Mouse (Mus musculus) MEL (cell line): ENCODE measurements around the gene C1qtnf1. TPM values are rescaled to one million over a fixed set of nuclear protein-coding genes. Genes with fewer than 3 reads are reported as not detected.

ENCODE experiments used
- DNase-seq: peaks from one replicate; pipeline ENCODE4 v3.0.0; 2011; ENCODE audit warnings: low read depth, low spot score
- H3K27ac ChIP-seq: 2 replicates; pipeline ENCODE4 v1.5.1; 2012; ENCODE audit warnings: low read depth, mild to moderate bottlenecking, control low read depth, low read length, moderate library complexity; ENCODE audit not compliant: control insufficient read depth
- H3K27me3 ChIP-seq, 2 experiments: fragments of 150-350 bp in 1 of 2; sonication (generic) in 1 of 2; 2 replicates each; pipeline ENCODE4 v1.6.1; 2012; ENCODE audit warnings: low read length in 2 of 2, mild to moderate bottlenecking in 2 of 2, improper control_type of control experiment in 1 of 2, moderate library complexity in 1 of 2; ENCODE audit not compliant: insufficient read depth in 2 of 2, control insufficient read depth in 1 of 2
- H3K36me3 ChIP-seq, 2 experiments: 2 replicates each; pipeline ENCODE4 v1.6.1; 2012 to 2014; ENCODE audit warnings: low read length in 2 of 2, improper control_type of control experiment in 1 of 2, inconsistent platforms in 1 of 2, mild to moderate bottlenecking in 1 of 2; ENCODE audit not compliant: insufficient read depth in 2 of 2, control insufficient read depth in 1 of 2
- H3K4me1 ChIP-seq, 2 experiments: fragments of 150-350 bp in 1 of 2; sonication (generic) in 1 of 2; 2 replicates each; pipeline ENCODE4 v1.6.1; 2012; ENCODE audit warnings: low read length in 2 of 2, improper control_type of control experiment in 1 of 2, mild to moderate bottlenecking in 1 of 2; ENCODE audit not compliant: insufficient read depth in 2 of 2, control insufficient read depth in 1 of 2
- H3K4me3 ChIP-seq, 2 experiments: fragments of 150-350 bp in 1 of 2; sonication (generic) in 1 of 2; 2 replicates each; pipeline ENCODE4 v1.5.1; 2012; ENCODE audit warnings: low read depth in 2 of 2, low read length in 2 of 2, mild to moderate bottlenecking in 2 of 2, moderate library complexity in 2 of 2, control low read depth in 1 of 2, improper control_type of control experiment in 1 of 2; ENCODE audit not compliant: control insufficient read depth in 1 of 2, insufficient read depth in 1 of 2
- H3K79me2 ChIP-seq: 2 replicates; pipeline ENCODE4 v1.6.1; 2012; ENCODE audit warnings: mild to moderate bottlenecking, low read length, moderate library complexity; ENCODE audit not compliant: control insufficient read depth, poor library complexity, insufficient read depth
- H3K9ac ChIP-seq: 2 replicates; pipeline ENCODE4 v1.6.1; 2012; ENCODE audit warnings: low read depth, mild to moderate bottlenecking, control low read depth, low read length, moderate library complexity; ENCODE audit not compliant: control insufficient read depth, poor library complexity, severe bottlenecking
- H3K9me3 ChIP-seq: fragments of 150-350 bp; sonication (generic); replicated peaks from 2 replicates; pipeline ENCODE4 v1.6.1; 2012; ENCODE audit warnings: mild to moderate bottlenecking, low read length, improper control_type of control experiment, moderate library complexity; ENCODE audit not compliant: insufficient read depth
- BHLHE40 ChIP-seq: IDR thresholded peaks from 2 replicates; pipeline ENCODE4 v1.6.1; 2012; ENCODE audit warnings: low read depth, mild to moderate bottlenecking, inconsistent platforms, low read length, improper control_type of control experiment, borderline replicate concordance
- CHD1 ChIP-seq: IDR thresholded peaks from 2 replicates; pipeline ENCODE4 v1.6.1; 2012; ENCODE audit warnings: low read depth, mild to moderate bottlenecking, inconsistent platforms, low read length, improper control_type of control experiment
- CTCF ChIP-seq, 3 experiments: IDR thresholded peaks in 2 of 3; conservative IDR thresholded peaks in 1 of 3; 2 replicates each; pipeline ENCODE4 v1.5.1; 2011 to 2012; ENCODE audit warnings: low read length in 3 of 3, low read depth in 2 of 3, mild to moderate bottlenecking in 2 of 3, improper control_type of control experiment in 1 of 3, inconsistent platforms in 1 of 3, mixed read lengths in 1 of 3, moderate library complexity in 1 of 3; ENCODE audit not compliant: control insufficient read depth in 1 of 3, insufficient read depth in 1 of 3, poor library complexity in 1 of 3, severe bottlenecking in 1 of 3
- ELF1 ChIP-seq: IDR thresholded peaks from 2 replicates; pipeline ENCODE4 v1.6.1; 2014; ENCODE audit warnings: low read depth, mild to moderate bottlenecking, inconsistent platforms, low read length, improper control_type of control experiment, moderate library complexity
- ETS1 ChIP-seq: IDR thresholded peaks from 2 replicates; pipeline ENCODE4 v1.6.1; 2012; ENCODE audit warnings: low read depth, mild to moderate bottlenecking, inconsistent platforms, low read length, improper control_type of control experiment, moderate library complexity
- GABPA ChIP-seq: IDR thresholded peaks from 2 replicates; pipeline ENCODE4 v1.6.1; 2012; ENCODE audit warnings: low read depth, mild to moderate bottlenecking, inconsistent platforms, low read length, improper control_type of control experiment, moderate library complexity
- GATA1 ChIP-seq: IDR thresholded peaks from 2 replicates; pipeline ENCODE4 v1.6.1; 2011; ENCODE audit warnings: low read depth, low read length, improper control_type of control experiment
- HCFC1 ChIP-seq: IDR thresholded peaks from 2 replicates; pipeline ENCODE4 v1.6.1; 2012; ENCODE audit warnings: low read depth, mild to moderate bottlenecking, inconsistent platforms, low read length, improper control_type of control experiment, moderate library complexity
- JUND ChIP-seq: IDR thresholded peaks from 2 replicates; pipeline ENCODE4 v1.6.1; 2011; ENCODE audit warnings: low read depth, mild to moderate bottlenecking, improper control_type of control experiment, low read length
- MAFK ChIP-seq: IDR thresholded peaks from 2 replicates; pipeline ENCODE4 v1.6.1; 2011; ENCODE audit warnings: low read depth, mild to moderate bottlenecking, low read length, improper control_type of control experiment, borderline replicate concordance
- MAX ChIP-seq: IDR thresholded peaks from 2 replicates; pipeline ENCODE4 v1.6.1; 2011; ENCODE audit warnings: low read length, improper control_type of control experiment
- MEF2A ChIP-seq: IDR thresholded peaks from 2 replicates; pipeline ENCODE4 v1.6.1; 2014; ENCODE audit warnings: low read depth, mild to moderate bottlenecking, inconsistent platforms, low read length, improper control_type of control experiment; ENCODE audit not compliant: poor library complexity, insufficient replicate concordance, severe bottlenecking; ENCODE audit errors: extremely low read depth
- MXI1 ChIP-seq: IDR thresholded peaks from 2 replicates; pipeline ENCODE4 v1.6.1; 2011; ENCODE audit warnings: mild to moderate bottlenecking, low read depth, low read length, improper control_type of control experiment
- MYB ChIP-seq: IDR thresholded peaks from 2 replicates; pipeline ENCODE4 v1.6.1; 2011; ENCODE audit warnings: mild to moderate bottlenecking, low read depth, low read length, improper control_type of control experiment
- MYC ChIP-seq: IDR thresholded peaks from 2 replicates; pipeline ENCODE4 v1.6.1; 2011; ENCODE audit warnings: low read depth, mild to moderate bottlenecking, low read length, improper control_type of control experiment, moderate library complexity
- NRF1 ChIP-seq: IDR thresholded peaks from 2 replicates; pipeline ENCODE4 v1.6.1; 2014; ENCODE audit warnings: low read depth, mild to moderate bottlenecking, inconsistent platforms, low read length, improper control_type of control experiment, moderate library complexity; ENCODE audit not compliant: poor library complexity, insufficient read depth, severe bottlenecking
- POLR2A ChIP-seq, 2 experiments: IDR thresholded peaks; 2 replicates each; pipeline ENCODE4 v1.6.1; 2011 to 2012; ENCODE audit warnings: low read length in 2 of 2, mild to moderate bottlenecking in 2 of 2, control low read depth in 1 of 2, improper control_type of control experiment in 1 of 2, low read depth in 1 of 2, moderate library complexity in 1 of 2; ENCODE audit not compliant: control insufficient read depth in 1 of 2, insufficient read depth in 1 of 2, poor library complexity in 1 of 2
- POLR2AphosphoS2 ChIP-seq: IDR thresholded peaks from 2 replicates; pipeline ENCODE4 v1.6.1; 2011; ENCODE audit warnings: low read length, improper control_type of control experiment
- RCOR1 ChIP-seq: IDR thresholded peaks from 2 replicates; pipeline ENCODE4 v1.6.1; 2012; ENCODE audit warnings: low read depth, mild to moderate bottlenecking, inconsistent platforms, low read length, improper control_type of control experiment
- TBP ChIP-seq: IDR thresholded peaks from 2 replicates; pipeline ENCODE4 v1.8.0; 2011; ENCODE audit warnings: low read depth, low read length, improper control_type of control experiment
- USF2 ChIP-seq, 2 experiments: IDR thresholded peaks; 2 replicates each; pipeline ENCODE4 v1.6.1; 2011 to 2012; ENCODE audit warnings: improper control_type of control experiment in 2 of 2, low read length in 2 of 2, borderline replicate concordance in 1 of 2, inconsistent platforms in 1 of 2, low read depth in 1 of 2, mild to moderate bottlenecking in 1 of 2; ENCODE audit not compliant: insufficient read depth in 1 of 2
- ZC3H11A ChIP-seq: IDR thresholded peaks from 2 replicates; pipeline ENCODE4 v1.6.1; 2012; ENCODE audit warnings: low read depth, mild to moderate bottlenecking, inconsistent platforms, low read length, improper control_type of control experiment
- ZKSCAN1 ChIP-seq: IDR thresholded peaks from 2 replicates; pipeline ENCODE4 v1.6.1; 2012; ENCODE audit warnings: low read depth, mild to moderate bottlenecking, inconsistent platforms, low read length, improper control_type of control experiment, moderate library complexity
- ZMIZ1 ChIP-seq: IDR thresholded peaks from 2 replicates; pipeline ENCODE4 v1.6.1; 2012; ENCODE audit warnings: low read depth, mild to moderate bottlenecking, inconsistent platforms, low read length, improper control_type of control experiment, moderate library complexity
- ZNF384 ChIP-seq: IDR thresholded peaks from 2 replicates; pipeline ENCODE4 v1.6.1; 2012; ENCODE audit warnings: low read depth, mild to moderate bottlenecking, inconsistent platforms, low read length, improper control_type of control experiment
- polyA plus RNA-seq, 2 experiments: library from polyadenylated mRNA; stranded (reverse) in 1 of 2; unstranded in 1 of 2; fragments of >175 nt in 1 of 2; fragments of >200 nt in 1 of 2; gene quantifications; 2 replicates each; pipeline versions ENCODE4 v1.2.1 to v1.2.4; 2012; ENCODE audit warnings: low replicate concordance in 2 of 2, low read depth in 1 of 2; ENCODE audit not compliant: insufficient read length in 2 of 2, insufficient read depth in 1 of 2, missing spikeins in 1 of 2
- total RNA-seq: library from RNA; depleted of rRNA; stranded (reverse); fragments of 300-350 nt; gene quantifications from 2 replicates; pipeline ENCODE4 v1.2.3, GENCODE M21; 2012

Gene C1qtnf1
- total and polyA plus RNA-seq, 3 experiments: 0.27 to 0.72 TPM; not detected in 1

DNA sequence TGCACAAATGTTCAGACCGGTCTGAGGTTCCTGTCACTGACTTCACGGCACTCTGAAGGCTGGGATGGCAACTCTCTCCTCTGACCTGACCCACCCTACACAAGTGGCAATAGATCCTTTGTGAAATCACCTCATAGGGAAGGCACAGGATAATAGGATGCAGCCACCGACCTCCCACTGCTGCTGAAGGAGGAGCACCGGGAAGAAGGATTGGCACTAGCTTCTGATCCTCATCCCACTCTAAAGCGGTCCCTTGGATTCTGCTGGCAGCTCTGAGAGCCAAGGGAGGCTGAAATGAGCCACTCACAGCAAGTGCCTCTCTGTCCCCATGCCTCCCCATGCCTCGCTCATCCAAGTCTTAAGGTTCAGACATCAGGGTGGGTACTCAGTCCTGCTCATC lies 33.5 kb upstream of the C1qtnf1 start:
- TF ChIP-seq GABPA (no peak), RCOR1 (no peak), MAFK (no peak), ETS1 (no peak), ELF1 (no peak), MXI1 (no peak), BHLHE40 (no peak), MYC (no peak), POLR2A (IDR thresholded peaks at IDR 0.05; ENCODE audit: control insufficient read depth in 1 of 2, insufficient read depth in 1 of 2, low read depth in 1 of 2, low read length in 2 of 2, poor library complexity in 1 of 2) (no peak), JUND (no peak), POLR2AphosphoS2 (no peak), MYB (no peak), MEF2A (no peak), USF2 (IDR thresholded peaks at IDR 0.05; ENCODE audit: borderline replicate concordance in 1 of 2, insufficient read depth in 1 of 2, low read depth in 1 of 2, low read length in 2 of 2) (no peak), ZC3H11A (no peak), ZKSCAN1 (no peak), GATA1 (no peak), CHD1 (no peak), TBP (no peak), CTCF (IDR thresholded peaks at IDR 0.05 in 2 of 3, conservative IDR thresholded peaks at IDR 0.05 in 1 of 3; ENCODE audit: control insufficient read depth in 1 of 3, insufficient read depth in 1 of 3, low read depth in 2 of 3, low read length in 3 of 3, poor library complexity in 1 of 3, severe bottlenecking in 1 of 3) (no peak)
- peaks cover 1 to 2% of the 10 kb centered on the region in 2 experiments for H3K4me1 ChIP-seq
- no peaks in the 10 kb centered on the region for H3K79me2 ChIP-seq
- H3K36me3 ChIP-seq: peaks cover 0 to 2% of the 10 kb centered on the region in 2 experiments; a peak in 2 of 4 replicates
- no peaks in the 10 kb centered on the region for H3K27me3 ChIP-seq
- no peak for DNase-seq
- H3K9ac ChIP-seq: no peak overlapping the region
- no peak overlapping the region for H3K27ac ChIP-seq
- no peaks in the 10 kb centered on the region for H3K9me3 ChIP-seq
- H3K4me3 ChIP-seq: no peak overlapping the region

DNA sequence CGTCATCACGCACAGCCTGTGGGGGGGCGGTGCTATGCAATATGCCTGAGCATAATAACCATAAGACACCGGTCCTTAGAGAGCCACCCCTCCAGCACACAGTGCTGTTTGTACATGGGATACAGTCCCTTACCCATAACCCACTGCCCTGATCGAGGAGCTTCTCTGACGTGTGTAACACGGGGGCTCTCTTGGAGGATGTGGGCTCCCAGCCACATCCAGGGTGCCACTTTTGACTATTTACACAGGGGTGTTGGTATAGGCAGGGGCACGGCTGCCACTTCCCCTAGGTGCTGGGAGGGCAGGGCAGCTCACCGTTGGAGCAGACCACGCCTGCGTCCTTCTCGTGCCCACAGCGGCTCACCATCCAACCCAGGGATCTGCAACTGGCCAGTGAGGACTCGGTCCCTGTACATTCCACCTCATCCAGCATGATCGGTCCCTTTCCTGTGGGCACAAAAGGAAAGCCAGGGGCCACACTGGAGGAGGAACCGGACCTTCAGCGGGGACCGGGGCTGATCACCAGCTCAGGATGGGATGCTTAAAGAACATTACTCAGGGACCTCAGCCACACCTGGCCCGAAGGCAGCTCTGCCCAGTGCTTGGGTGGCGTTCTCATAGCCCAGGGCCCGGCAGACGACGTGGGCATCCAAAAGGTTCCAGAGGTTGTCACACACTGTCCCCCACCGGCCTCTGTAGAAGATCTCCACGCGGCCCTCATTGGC lies 30.0 kb upstream of the C1qtnf1 start:
- H3K36me3 ChIP-seq: peaks cover 0 to 21% of the 10 kb centered on the region in 2 experiments; a peak in 2 of 4 replicates
- no peaks in the 10 kb centered on the region for H3K79me2 ChIP-seq
- H3K4me1 ChIP-seq: peaks cover 10 to 24% of the 10 kb centered on the region in 2 experiments
- no peaks in the 10 kb centered on the region for H3K9me3 ChIP-seq
- TF ChIP-seq MXI1 (no peak), ZNF384 (no peak), RCOR1 (no peak), MAX (no peak), HCFC1 (no peak), ZMIZ1 (no peak), BHLHE40 (no peak), POLR2A (IDR thresholded peaks at IDR 0.05; ENCODE audit: control insufficient read depth in 1 of 2, insufficient read depth in 1 of 2, low read depth in 1 of 2, low read length in 2 of 2, poor library complexity in 1 of 2) (no peak), CTCF (IDR thresholded peaks at IDR 0.05 in 2 of 3, conservative IDR thresholded peaks at IDR 0.05 in 1 of 3; ENCODE audit: control insufficient read depth in 1 of 3, insufficient read depth in 1 of 3, low read depth in 2 of 3, low read length in 3 of 3, poor library complexity in 1 of 3, severe bottlenecking in 1 of 3) (no peak), TBP (no peak), NRF1 (no peak), MEF2A (no peak)
- TF ChIP-seq, all 39 proteins: peak for 0
- Histone ChIP-seq H3K27ac (no peak overlapping the region), H3K27me3 (no peaks in the 10 kb centered on the region), H3K4me3 (no peak overlapping the region), H3K9ac (no peak overlapping the region)
- DNase-seq: no peak
